ENCODE assay signal across 9 mouse cellular contexts in genomic region chr5:131824197-131824991, GRCm38 (mm10).
DNase-seq lines count a peak whose midpoint lies in the region; ATAC-seq lines count a peak whose summit lies in the region.
"Had no signal": no experiment of that assay in that cellular context is flagged by ENCODE, and none has a peak within 500 bp of the region (broad histone marks: within the 10 kb centered on the region; RNA-seq: fewer than 3 reads in every experiment).

No protein-coding gene starts in this region.

- WGBS in kidney, embryonic 16.5 days, result 37% methylated on average over 11 of the region's 11 CpGs
- 12% methylated on average over 11 of the region's 11 CpGs for WGBS in hindbrain, embryonic 12.5 days
- WGBS in midbrain, embryonic 13.5 days, result 11% methylated on average over 11 of the region's 11 CpGs

- no peaks in the 10 kb centered on the region for H3K9me3 ChIP-seq in kidney, embryonic 16.5 days (ENCODE audit: low read length)
- no peaks in the 10 kb centered on the region for H3K9me3 ChIP-seq in hindbrain, embryonic 12.5 days (replicated peaks)
- H3K9me3 ChIP-seq in midbrain, embryonic 13.5 days, result no peaks in the 10 kb centered on the region

- H3K27me3 ChIP-seq in kidney, embryonic 16.5 days (ENCODE audit: insufficient read depth, low read length), result no peaks in the 10 kb centered on the region
- H3K27me3 ChIP-seq in hindbrain, embryonic 12.5 days, result no peaks in the 10 kb centered on the region
- peaks cover 2% of the 10 kb centered on the region; the same call in 1 of the 2 replicates for H3K27me3 ChIP-seq in midbrain, embryonic 13.5 days

- H3K27ac ChIP-seq in kidney, embryonic 16.5 days (ENCODE audit: low read length), result no peak overlapping the region
- peak overlapping the region; percentile 66 for H3K27ac ChIP-seq in hindbrain, embryonic 12.5 days
- H3K27ac ChIP-seq in midbrain, embryonic 13.5 days, result peak overlapping the region; percentile 49

- H3K36me3 ChIP-seq in kidney, embryonic 16.5 days (ENCODE audit: insufficient read depth, low read length), result no peaks in the 10 kb centered on the region
- no peaks in the 10 kb centered on the region for H3K36me3 ChIP-seq in hindbrain, embryonic 12.5 days
- H3K36me3 ChIP-seq in midbrain, embryonic 13.5 days, result no peaks in the 10 kb centered on the region

- ATAC-seq in kidney, embryonic 16.5 days (ENCODE audit: low FRiP score, low TSS enrichment), result peak; percentile 65
- ATAC-seq in hindbrain, embryonic 12.5 days (ENCODE audit: low FRiP score), result peak; percentile 76
- ATAC-seq in midbrain, embryonic 13.5 days, result peak; percentile 89

- H3K9ac ChIP-seq in kidney, embryonic 16.5 days (replicated peaks; ENCODE audit: low read length), result no peak overlapping the region
- H3K9ac ChIP-seq in hindbrain, embryonic 12.5 days, result no peak overlapping the region
- H3K9ac ChIP-seq in midbrain, embryonic 13.5 days (replicated peaks), result no peak overlapping the region

- peaks cover 12% of the 10 kb centered on the region; the same call in 1 of the 2 replicates for H3K4me1 ChIP-seq in kidney, embryonic 16.5 days (ENCODE audit: insufficient read depth, low read length)
- H3K4me1 ChIP-seq in hindbrain, embryonic 12.5 days, result peaks cover 18% of the 10 kb centered on the region
- H3K4me1 ChIP-seq in midbrain, embryonic 13.5 days (replicated peaks), result peaks cover 24% of the 10 kb centered on the region

- no peak for DNase-seq in kidney, adult 9 months
- peak; percentile 64 for DNase-seq in cerebellum, adult 9-10 months
- no peak for DNase-seq in ovary, postnatal 10 days (ENCODE audit: low spot score)
- no peak for DNase-seq in urinary bladder, postnatal 14 days (ENCODE audit: low spot score)
- no peak for DNase-seq in adrenal gland, adult 18-20 months (ENCODE audit: low spot score in 2 of 2)
- DNase-seq: thymus, postnatal 4 days had no signal

- H3K4me2 ChIP-seq in kidney, embryonic 16.5 days (replicated peaks; ENCODE audit: low read depth, low read length), result 0 out of 2 replicates have a peak overlapping the region, but pooled peaks have one; percentile 10
- 0 out of 2 replicates have a peak overlapping the region, but pooled peaks have one; percentile 1 for H3K4me2 ChIP-seq in hindbrain, embryonic 12.5 days (replicated peaks)
- no peak overlapping the region; the same call in 1 of the 2 replicates for H3K4me2 ChIP-seq in midbrain, embryonic 13.5 days (replicated peaks)

- no peak overlapping the region for H3K4me3 ChIP-seq in kidney, embryonic 16.5 days (ENCODE audit: low read length)
- no peak overlapping the region for H3K4me3 ChIP-seq in hindbrain, embryonic 12.5 days
- no peak overlapping the region for H3K4me3 ChIP-seq in midbrain, embryonic 13.5 days (replicated peaks)
